Mouse (Mus musculus) colon, adult 2 months (tissue): ENCODE measurements around the gene Asphd1. TPM values are rescaled to one million over a fixed set of nuclear protein-coding genes. Genes with fewer than 3 reads are reported as not detected.

Experiments used
- polyA plus RNA-seq: library from polyadenylated mRNA; depleted of rRNA; stranded (reverse); fragments of >200 nt; gene quantifications from 2 replicates; pipeline ENCODE4 v1.2.3, GENCODE M21; 2012; rRNA removed

Gene Asphd1
- polyA plus RNA-seq = 0.51 and 0.92 TPM in 2 replicates

DNA sequence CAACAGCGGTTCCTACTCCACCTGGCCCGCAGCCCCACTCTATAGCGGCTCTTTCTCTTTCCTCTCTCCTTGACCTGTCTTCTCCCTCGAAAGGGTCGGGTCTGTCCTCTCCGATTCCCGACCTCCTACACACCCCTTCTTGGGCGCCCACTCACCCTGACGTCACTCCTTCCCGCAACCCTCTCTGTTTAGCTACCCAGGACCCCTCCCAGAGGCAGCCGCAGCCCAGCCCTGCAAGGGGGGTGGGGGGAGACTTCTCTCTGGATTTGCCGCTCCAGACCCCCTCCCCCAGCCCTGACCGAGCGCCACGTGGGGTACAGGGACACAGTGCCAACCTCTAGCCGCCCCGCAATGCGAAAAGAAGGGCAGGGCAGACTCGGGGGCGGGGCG, at the start of gene Asphd1:
Asphd1 (minus strand) TSS at position 180 of the 390 bp plus-strand sequence.

DNA sequence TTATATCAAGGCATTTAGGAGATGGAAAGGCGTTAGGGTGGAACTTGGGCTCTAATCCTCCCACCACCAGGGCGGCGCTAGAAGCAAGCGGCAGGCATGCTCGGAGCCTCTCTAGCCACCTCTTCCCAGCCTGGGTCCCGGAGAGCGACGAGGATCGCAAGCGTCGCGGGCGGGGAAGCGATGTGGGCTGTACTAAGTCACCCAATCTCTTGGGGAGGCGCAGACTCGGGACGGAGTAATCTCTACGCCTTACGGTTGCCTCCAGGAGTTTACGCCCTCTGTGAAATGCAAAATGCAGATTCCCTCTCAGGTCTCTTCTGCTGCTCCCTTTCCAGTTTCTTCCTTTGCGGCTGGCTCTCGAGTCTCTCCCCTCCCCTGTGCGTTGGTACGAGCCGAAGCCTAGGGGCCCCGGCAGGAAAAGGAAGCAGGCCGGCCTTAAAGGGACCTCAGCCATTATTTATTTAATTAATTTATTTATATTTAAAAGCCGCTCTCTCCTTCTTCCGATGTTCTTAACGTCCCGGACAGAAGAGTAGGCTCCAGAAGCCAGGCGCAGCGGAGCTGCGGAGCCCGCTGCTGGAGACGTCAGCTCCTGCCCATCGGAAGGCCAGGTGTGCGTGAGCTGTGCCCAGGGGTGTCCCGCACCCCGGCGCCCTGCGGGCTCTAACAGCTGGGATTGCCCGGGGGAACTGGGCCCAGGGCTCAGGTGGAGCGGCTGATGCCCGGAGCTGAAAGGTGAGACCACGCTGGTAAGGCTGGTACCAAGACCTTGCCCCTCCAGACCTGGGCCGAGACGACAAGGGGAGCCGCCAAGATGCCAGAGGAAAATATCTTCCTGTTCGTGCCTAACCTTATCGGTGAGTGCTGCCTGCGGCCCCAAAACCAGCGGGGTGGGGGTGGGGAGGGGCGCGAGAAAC, 26.8 kb upstream of the Asphd1 start, which contains the start of gene Cdiptos:
Cdiptos (minus strand) TSS at position 149 of the 917 bp plus-strand sequence.

DNA sequence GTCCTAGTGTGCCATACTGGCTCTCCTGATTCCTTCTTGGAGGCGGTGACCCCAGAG, 26.3 kb upstream of the Asphd1 start, which contains the start of gene Cdipt:
Cdipt (plus strand) TSS at position 22 of the 57 bp plus-strand sequence.

DNA sequence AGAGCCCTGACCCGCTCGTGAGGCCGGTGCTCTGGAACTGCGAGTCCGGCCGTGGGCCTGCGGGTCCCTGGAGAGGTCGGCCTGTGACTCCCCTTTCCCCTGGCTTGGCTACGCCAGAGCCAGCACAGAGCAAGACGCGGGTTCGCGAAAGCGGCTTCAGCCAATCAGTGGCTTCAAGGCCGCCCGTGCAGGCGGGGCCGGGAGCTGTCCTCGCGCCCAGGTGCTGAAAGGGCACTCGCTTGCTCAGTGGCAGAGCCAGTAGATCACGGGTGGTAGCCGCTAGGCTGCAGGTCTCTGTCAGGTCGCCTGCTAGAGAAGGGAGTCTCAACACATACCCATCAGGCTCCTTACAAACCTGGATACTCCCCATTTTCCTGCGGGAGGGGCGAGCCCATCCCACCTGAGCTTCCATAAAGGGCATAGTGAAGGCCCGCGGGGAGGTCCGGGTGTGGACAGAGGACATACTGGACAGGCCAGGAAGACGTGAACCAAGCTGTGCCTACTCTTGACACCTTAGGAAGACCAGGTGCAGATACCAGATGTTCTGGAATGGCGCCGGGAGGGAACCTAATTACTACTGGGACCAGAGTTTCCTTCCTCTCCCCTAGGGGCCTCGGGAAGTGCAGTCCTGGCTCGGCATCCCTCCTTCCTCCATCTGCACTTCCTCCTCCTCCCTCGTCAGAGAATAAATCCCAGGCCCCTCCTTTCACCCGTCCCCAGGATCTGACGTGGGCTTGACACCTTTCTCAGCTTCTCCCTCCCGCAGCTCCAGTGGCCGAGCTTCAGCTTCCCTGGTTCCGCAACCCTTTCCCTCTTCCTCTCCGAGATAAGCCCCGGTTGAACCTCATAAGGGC, 638 bp upstream of the Asphd1 start, which contains the start of gene Sez6l2:
Sez6l2 (plus strand) TSS at position 771 of the 854 bp plus-strand sequence.

DNA sequence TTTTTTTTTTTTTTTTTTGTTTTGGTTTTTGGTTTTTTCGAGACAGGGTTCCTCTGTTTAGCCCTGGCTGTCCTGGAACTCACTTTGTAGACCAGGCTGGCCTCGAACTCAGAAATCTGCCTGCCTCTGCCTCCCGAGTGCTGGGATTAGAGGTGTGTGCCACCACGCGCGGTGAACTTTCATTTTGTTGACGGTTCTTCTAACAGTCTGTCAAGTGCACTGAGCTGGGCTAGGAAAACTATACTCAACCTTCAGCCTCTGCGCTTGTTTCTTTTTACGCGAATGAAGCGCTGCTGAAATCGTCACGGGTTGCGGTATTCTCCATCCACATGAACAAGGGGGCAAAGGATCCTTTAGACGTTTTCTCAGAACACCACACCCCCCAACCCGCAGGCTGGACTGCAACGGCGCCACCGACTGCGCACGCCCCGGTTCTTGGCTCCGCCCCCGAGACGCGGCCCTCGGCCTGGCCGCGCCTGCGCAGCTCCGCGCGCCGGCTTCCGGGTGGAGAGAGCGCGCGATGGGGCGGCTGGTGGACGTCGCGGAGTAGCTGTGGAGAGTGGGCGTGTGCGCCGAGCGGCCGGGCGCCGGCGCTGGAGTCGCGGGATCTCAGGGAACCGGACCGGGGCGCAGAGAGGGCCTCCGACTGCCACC, 20.9 kb downstream of the Asphd1 start, which contains the start of gene Kctd13:
Kctd13 (plus strand) TSS at position 496 of the 654 bp plus-strand sequence.

DNA sequence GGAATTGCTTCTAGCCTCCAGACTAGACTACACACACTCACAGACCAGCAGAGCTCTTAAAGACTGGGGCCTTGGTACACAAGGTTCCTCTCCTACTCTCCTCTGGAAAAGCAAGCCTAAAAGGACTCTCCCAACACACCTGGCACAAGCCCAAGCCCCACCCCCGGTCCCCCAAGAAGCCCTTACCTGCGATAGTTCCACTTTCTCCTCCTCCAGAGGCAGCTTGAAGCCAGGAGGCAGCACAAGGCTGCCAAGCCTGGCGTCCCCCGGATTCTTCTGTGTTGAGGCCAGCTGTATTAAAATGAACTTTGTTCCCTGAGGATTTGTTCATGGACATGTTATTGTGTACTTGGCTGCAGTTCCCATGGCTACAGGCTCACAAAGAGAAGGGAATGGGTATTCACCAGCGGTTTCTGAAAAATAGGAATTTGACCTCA, 26.7 kb downstream of the Asphd1 start, which contains the start of gene Tmem219:
Tmem219 (minus strand) TSS at position 294 of the 437 bp plus-strand sequence.

Other genes starting within 250 kb of the Asphd1 start
- gene Coro1a, start 241.8 kb downstream of the Asphd1 start, polyA plus RNA-seq = 84.8 and 89.6 TPM in 2 replicates
- gene Mapk3, start 190.0 kb downstream of the Asphd1 start, polyA plus RNA-seq = 651 and 659 TPM in 2 replicates
- 9.4 and 26.3 TPM in 2 replicates for gene Gdpd3, start 183.2 kb downstream of the Asphd1 start, polyA plus RNA-seq
- 414 and 445 TPM in 2 replicates for gene Ypel3, start 172.6 kb downstream of the Asphd1 start, polyA plus RNA-seq
- 4.6 and 5.0 TPM in 2 replicates for gene Tbx6, start 168.1 kb downstream of the Asphd1 start, polyA plus RNA-seq
- gene Ppp4c, start 157.1 kb downstream of the Asphd1 start, polyA plus RNA-seq = 190 and 210 TPM in 2 replicates
- gene Fam57b, start 151.9 kb downstream of the Asphd1 start, polyA plus RNA-seq = 2.6 and 3.6 TPM in 2 replicates
- gene 4930451I11Rik, start 117.9 kb downstream of the Asphd1 start, polyA plus RNA-seq = not detected in 2 replicates
- gene Doc2a, start 102.2 kb downstream of the Asphd1 start, polyA plus RNA-seq = not detected in 2 replicates
- gene Hirip3, start 87.6 kb downstream of the Asphd1 start, polyA plus RNA-seq = 6.8 and 9.7 TPM in 2 replicates
- gene Ino80e, start 87.2 kb downstream of the Asphd1 start, polyA plus RNA-seq = 53.1 and 56.0 TPM in 2 replicates
- 99.3 and 107 TPM in 2 replicates for gene Taok2, start 64.9 kb downstream of the Asphd1 start, polyA plus RNA-seq
- 109 and 125 TPM in 2 replicates for gene Tmem219, start 26.7 kb downstream of the Asphd1 start, polyA plus RNA-seq
- 15.5 and 21.3 TPM in 2 replicates for gene Kctd13, start 20.7 kb downstream of the Asphd1 start, polyA plus RNA-seq
- 5.1 and 5.3 TPM in 2 replicates for gene Sez6l2, start 981 bp upstream of the Asphd1 start, polyA plus RNA-seq
- 248 and 339 TPM in 2 replicates for gene Cdipt, start 26.3 kb upstream of the Asphd1 start, polyA plus RNA-seq
- gene Cdiptos, start 26.5 kb upstream of the Asphd1 start, polyA plus RNA-seq = 0.65 and 0.88 TPM in 2 replicates
- gene Mvp, start 65.0 kb upstream of the Asphd1 start, polyA plus RNA-seq = 270 and 280 TPM in 2 replicates
- 3.0 and 4.5 TPM in 2 replicates for gene Pagr1b, start 66.9 kb upstream of the Asphd1 start, polyA plus RNA-seq
- gene Pagr1a, start 67.8 kb upstream of the Asphd1 start, polyA plus RNA-seq = 0.86 and 12.8 TPM in 2 replicates
- 35.5 and 40.3 TPM in 2 replicates for gene Gm42742, start 71.5 kb upstream of the Asphd1 start, polyA plus RNA-seq
- gene Prrt2, start 71.6 kb upstream of the Asphd1 start, polyA plus RNA-seq = 7.0 and 8.9 TPM in 2 replicates
- gene Maz, start 77.5 kb upstream of the Asphd1 start, polyA plus RNA-seq = 182 and 234 TPM in 2 replicates
- 6.3 and 6.9 TPM in 2 replicates for gene Kif22, start 92.9 kb upstream of the Asphd1 start, polyA plus RNA-seq
- 4,054 and 4,768 TPM in 2 replicates for gene Zg16, start 137.7 kb upstream of the Asphd1 start, polyA plus RNA-seq
- 21.2 and 21.4 TPM in 2 replicates for gene AI467606, start 141.8 kb upstream of the Asphd1 start, polyA plus RNA-seq
- gene Qprt, start 172.6 kb upstream of the Asphd1 start, polyA plus RNA-seq = 0.65 and 0.79 TPM in 2 replicates
- gene Spn, start 188.2 kb upstream of the Asphd1 start, polyA plus RNA-seq = 1.9 and 2.2 TPM in 2 replicates
- 17.7 and 20.8 TPM in 2 replicates for gene Cd2bp2, start 246.5 kb upstream of the Asphd1 start, polyA plus RNA-seq